Mouse (Mus musculus) layer of hippocampus, postnatal 10 days (tissue): ENCODE measurements around the gene Gm49450. TPM values are rescaled to one million over a fixed set of nuclear protein-coding genes. Genes with fewer than 3 reads are reported as not detected.
A peak's percentile ranks its signal among the peaks of the same experiment; 100 is the strongest.

ENCODE experiments used
- DNase-seq, 2 experiments: peaks; one replicate each; pipeline ENCODE4 v3.0.0; 2021; ENCODE audit warnings: low spot score in 2 of 2
- total RNA-seq, 2 experiments: library from RNA; stranded (reverse); gene quantifications; 2 replicates each; pipeline ENCODE4 v1.2.3; 2021

Gene Gm49450
- total RNA-seq, 2 experiments from 2014 or later: not detected

DNA sequence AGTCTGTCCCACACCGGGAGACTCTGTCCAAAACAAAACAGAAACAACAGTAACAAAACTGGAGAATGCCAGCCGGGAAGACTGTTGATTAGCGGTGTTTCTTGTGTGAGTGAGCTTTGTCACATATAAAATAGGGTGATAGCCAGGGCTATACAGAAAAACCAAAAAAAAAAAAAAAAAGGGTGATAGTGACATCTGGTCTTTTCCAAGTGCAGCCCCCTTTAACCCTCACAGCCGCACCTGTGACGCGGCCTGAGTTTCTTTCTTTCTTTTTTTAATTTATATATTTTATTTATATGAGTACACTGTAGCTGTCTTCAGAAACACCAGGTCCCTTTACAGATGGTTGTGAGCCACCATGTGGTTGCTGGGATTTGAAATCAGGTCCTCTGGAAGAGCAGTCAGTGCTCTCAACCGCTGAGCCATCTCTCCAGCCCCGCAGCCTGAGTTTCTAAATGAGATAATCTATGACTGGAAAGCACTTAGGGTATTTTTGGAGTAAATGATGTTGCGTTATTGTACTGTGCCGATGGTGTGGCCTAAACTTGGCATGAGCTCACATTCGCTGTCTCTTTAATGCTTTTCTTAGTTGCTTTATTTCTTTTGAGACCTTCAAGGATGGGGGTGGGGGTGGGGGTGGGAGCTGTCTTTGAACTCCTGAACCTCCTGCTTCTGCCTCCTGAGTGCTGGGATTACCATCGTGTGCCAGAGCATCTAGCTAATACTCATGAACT is 32.8 kb upstream of the Gm49450 start:
- DNase-seq: no peak

DNA sequence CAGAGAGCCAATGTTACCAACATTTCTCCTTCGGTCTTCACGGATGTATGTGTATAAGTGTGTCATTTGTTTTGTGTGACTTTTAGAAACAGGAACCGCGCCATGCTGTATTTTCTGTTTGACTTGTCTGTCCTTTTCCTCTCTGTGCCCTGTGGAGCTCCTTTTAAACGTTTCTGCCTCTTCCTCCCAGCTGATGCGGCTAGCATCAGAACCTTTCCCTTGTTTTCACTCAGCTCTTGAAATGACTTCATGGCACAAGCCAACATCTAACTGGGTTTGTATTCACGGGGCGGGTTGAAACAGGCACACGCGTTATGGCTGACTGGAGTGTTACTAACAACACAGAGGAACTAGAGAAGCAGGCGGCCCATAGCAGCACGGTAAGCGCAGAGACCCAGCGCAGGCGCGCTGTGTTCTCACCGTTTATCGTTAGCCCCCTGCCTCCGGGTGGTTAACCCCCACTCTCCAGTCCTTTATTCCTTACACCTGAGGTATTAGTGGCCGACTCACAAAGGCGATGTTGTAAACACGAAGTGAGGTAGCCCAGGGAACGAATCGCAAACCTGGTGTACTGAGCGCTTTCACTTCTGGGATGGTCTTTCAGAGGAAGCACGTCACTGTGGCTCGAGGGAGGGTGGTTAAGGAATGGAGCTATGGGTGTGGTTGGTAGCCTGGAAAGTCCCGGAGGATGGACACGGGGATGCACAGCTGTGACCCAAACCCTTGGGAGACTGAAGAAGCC is 32.1 kb upstream of the Gm49450 start:
- peak; percentile 72 to 74 for DNase-seq

DNA sequence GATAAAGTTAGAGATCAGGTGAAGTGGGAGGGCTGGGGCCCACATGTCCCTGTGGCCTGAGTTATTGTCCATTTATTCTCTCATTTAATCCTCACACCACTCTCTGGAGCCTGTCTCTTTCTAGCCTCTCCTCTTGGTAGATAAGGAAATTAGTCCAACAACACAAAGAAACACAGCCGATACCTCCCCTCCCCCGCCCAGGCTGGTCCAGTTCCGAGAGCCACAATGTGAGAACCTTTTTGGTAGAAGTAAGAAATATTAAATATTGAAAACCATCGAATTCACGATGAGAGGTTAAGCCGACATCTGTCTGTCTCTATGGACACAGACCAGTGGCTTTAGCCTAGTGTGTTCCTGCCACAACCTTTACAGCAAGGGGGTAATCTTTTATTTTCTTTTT is 31.3 kb upstream of the Gm49450 start:
- DNase-seq: no peak

DNA sequence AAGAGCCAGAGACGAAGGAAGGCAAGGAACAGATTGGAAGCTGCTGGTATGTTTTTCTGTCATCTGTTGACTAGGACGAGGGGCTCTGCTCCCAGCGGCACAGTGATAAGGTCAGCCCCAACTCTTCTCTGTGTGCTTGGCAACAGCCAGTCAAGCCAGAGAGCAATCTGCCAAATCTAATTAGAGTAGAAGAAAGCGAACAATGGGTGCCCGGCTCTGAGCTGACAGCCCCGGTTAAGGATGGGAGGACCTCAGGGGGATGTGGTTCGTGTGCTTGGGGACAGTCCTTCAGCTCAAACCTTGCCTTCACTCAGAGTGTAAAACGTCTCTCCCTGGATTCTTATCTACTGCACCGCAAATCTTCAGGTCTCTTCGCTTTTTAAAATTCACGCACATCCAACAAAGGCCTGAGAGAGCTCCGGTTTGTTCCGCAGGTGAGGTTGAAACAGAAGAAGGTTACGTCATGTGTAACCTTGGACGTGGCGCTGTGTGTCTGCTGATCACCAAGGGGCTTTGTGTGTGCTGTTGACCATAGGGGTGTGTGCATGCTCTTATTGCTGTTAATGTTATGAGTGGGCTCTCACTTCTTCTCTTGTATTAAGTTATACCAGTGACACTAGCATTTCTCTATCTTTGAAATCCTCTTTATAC is 30.2 kb upstream of the Gm49450 start:
- DNase-seq: peak in 1 of 2 experiments; percentile 53

DNA sequence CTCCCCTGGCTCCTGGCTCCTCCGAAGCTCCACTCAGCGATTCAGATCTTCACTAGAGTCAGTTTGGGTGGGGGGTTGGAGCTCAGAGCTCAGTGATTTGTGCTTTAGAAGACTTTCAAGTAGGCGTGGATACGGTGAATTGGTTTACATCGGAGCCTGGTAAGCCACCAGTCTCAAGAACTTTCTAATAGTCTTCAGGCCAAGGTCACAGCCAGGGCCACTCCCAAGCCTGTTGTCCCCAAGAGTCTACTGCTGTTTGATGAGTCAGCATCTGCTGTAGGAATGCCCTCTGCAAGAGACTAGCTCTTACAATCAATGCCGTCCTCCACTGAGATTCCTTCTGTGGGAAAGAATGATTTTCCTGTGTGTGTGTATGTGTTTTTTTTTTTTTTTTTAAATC is 28.7 kb upstream of the Gm49450 start:
- DNase-seq: no peak

DNA sequence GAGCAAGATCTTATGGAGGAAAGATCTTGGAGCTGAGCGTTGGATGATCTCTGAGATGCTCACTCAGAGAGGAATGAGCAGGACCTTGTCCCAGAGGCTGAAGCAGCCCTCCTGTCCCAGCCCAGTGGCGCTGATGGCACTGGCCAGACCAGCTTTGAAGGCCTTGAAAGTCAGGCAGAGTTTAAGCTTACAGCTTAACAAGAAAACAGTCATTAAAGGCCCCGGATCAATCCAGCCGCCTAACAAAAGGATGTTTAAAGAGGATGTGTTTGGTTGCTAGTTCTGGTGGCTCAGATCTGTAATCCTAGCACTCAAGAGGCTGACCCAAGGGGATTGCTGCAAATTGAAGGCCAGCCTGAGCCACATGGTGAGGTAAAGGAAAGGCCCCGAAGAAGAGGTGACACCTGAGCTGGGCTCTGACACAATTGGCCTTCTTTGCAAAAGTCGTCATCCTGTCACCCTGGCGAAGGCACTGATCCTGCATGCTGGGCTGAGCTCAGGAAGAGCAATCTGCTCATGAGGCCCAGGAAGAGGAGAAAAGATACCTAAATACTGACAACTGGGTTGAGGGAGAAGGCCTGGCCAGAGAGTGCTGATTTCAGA is 26.8 kb upstream of the Gm49450 start:
- DNase-seq: no peak

DNA sequence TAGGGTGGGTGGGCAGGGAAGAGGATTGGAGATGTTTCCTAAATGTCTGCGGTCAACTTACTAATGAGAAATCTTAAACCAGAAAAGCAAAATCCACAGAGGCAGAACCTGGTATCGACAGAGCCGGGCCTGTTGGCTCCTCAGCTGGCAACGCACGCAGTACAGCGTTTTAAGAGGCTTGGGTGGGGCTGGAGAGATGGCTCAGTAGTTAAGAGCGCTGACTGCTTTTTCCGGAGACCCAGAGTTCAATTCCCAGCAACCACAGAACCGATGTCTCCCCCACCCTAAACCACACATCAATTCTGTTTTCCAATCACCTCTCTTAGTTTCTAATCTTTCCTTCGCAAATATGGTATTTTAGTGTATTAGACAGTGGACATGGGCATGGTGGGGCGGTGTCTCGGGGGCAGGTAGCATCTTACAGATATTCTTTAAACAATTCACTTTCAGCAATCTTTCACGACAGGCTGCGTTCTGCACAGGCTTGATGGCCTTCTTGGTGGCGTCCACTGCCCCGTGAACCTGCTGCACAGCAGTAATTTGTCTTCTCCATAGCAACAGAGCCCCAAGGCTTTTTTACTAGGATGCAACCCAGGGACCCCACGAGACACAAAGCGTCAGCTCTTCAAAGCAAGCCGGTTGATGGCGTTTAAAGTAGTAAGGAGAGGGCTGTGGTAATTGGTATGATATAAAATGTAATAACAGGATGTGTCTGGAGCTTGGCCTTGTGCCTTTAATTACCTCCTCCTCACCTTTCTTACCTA is 25.2 kb upstream of the Gm49450 start:
- no peak for DNase-seq

DNA sequence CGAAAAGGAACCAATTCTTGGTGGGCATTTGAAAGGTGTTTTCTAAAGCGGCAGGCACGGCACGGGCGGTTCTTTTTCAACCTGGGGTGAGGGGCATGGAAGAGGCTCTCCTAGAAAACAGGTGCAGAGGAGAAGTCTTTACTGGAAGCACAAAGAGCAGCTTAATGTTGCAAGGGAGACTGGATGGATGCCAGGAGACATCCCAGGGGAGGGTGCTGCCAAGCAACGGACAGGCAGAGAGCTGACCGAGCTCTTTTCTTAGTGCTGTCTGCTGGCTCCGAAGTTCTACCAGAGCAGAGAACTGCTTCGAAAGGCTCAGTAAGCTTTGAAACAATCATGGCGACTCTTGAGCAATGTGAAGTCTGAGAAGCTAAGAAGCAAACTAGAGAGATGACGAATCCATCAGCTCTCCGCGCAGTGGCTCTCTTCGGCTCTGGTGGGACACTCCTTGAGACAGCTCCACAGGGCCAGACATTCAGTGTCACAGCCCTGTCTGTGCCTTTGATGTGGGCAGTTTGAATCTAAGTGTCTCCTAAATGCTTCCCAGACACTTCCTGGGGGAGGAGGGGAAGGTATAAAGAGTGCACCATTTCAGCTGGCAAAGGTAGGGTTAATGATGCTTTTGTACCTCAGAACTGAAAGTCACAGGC is 24.5 kb upstream of the Gm49450 start:
- peak; percentile 63 to 73 for DNase-seq

DNA sequence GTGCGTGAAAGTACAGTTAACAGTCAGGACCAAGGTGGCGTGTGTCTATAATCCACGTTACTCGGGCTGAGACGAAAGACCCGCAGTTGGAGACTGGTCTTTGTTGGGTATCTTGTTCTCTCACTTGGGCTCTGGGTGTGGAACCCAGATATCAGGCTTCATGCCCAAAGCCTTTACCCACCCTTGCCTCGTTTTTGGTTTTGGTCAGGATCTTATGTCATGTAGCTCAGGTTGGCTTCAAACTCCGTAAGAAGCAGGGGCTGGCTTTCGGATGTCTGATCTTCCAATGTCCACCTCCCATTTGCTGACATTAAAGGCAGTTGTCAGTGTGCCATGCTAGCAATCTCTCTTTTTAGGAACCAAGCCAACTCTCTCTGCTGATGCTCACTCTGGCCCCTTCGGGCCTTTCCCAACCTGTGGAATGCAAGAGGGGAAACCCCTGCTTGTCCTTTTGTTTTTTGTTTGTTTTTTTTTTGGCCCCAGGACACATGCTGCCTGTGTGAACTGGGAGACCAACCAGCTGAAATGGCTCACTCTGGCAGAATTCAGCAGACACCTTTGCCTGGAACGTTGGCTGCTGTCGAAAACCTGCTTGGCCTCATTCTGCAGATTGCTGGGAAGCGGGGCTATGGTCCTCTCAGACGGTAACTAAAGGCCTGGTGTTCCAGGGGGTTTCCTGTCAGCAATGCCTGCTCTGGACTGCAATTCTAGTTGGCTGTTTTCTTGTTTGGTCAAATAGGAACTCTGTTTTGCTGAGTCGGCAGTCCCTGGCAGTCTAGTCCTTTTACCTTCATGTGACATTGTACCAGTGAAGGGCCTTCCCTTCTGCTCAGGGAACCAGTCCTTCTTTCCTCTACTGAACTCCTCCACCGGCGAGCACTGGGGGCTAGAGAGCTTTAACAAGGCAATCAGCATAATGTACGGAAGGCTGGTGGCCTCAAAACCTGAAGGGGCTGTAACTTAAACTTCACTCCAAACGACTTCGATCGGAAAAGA is 23.7 kb upstream of the Gm49450 start:
- DNase-seq: no peak

DNA sequence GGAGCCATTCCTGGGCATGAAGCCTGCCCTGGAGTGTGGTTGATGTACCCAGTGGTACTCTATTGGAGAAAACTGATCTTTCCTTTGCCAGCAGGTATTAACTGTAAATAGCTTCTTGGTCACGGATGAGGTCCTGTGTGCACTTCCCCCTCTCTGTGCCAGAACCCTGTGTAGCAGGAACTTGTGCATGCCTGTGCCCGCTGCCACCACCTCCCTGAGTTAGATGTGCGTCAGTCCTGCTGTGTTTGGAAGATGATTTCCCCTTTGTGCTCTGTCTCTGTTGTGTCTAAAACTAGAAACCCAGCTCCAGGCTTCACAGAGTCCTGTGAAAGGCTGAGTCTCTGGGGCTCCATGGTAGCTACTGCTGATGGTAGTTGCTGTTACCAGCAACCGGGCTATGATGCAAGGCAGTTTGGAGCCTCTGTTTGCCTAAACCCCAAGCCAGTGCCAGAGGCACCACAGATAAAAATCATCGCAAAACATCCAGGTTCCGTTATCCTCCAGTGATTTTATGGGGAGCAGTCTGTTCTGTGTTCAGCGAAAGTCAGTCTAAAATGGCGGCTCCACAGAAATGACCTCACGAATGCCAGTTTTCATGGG is 19.8 kb upstream of the Gm49450 start:
- no peak for DNase-seq

DNA sequence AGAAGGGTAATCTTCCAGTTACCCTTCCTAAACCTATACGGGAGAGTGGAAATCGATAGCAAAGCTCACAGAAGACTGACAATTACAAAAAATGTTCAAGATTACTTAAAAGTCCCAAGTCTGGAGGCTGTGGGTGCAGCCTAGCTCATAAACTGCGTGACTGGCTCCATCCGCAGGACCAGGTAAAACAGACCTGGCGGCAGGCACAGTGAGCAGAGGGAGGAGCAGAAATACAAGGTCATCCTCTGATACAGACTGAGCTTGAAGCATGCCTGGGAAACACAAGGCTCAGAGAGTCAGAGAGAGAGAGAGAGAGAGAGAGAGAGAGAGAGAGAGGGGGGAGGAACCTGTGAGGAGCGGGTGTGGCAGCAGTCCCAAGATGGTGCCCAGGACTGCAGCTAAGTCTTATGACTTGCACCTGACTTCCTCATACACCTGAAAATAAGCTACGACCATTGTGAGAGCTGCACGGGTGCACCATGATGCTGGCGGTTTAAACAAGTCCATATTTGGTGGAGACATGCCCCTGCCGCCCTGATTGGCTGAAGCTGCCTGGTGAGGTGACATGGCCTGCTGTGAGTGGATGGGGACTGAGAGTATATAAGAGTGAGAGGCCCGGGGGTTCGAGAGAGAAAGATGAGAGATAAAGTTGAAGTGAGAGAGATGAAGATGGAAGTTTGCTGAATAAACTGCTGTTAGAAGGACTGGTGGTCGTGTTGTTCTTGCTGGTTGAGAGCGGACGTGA is 18.4 kb upstream of the Gm49450 start:
- peak in 1 of 2 experiments; percentile 40 for DNase-seq

DNA sequence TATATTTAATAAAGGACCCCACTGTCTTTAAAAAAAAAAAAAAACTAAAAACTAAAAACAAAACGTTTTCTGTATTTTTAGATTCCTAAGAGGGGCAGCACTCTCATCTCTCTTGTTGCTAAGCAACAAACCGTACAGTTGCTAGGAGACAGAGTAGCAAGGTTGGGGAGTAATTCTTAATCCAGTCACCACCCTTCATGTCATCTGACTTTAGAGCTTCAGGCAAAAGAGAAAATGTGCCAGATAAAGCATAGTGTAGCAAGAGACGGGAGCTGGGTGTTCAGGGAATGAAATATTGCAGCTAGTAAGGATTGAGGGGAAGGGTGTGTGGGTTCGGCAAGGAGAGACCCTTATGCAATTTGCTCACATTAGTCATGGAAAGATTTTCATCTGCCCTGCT is 17.8 kb upstream of the Gm49450 start:
- peak in 1 of 2 experiments; percentile 47 for DNase-seq

DNA sequence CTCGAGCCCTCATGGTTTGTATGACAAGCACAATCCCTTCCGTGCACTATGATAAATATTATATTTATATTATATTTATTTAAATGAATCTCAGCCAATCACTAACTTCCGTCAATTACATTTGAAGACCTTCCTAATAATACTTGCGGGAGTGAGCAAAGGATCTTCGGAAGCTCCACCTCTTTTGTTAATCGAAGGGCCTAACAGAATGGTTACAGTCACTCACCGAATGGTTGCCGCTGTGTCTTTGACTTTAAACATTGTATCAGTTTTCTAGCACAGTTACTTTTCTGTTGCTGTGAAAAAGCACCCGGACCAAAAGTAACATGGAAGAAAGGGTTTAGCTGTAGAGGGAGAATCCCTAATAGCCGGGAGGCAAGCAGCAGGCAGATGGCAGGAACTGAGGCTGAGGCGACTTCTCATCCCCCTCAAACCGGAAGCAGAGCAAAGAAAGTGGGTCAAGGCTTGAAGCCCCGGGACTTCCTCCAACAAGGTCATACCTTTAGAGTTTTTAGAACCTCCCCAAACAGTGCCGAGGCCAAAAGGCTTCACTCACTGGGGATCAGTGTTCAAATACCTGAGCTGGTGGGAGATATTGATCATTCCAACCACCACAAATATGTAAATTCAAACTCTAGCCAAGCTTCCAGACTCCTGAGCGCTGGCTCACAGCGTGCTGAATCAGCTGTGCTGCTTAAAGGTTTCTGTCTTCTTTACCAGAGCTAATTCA is 16.2 kb upstream of the Gm49450 start:
- peak in 1 of 2 experiments; percentile 36 for DNase-seq

DNA sequence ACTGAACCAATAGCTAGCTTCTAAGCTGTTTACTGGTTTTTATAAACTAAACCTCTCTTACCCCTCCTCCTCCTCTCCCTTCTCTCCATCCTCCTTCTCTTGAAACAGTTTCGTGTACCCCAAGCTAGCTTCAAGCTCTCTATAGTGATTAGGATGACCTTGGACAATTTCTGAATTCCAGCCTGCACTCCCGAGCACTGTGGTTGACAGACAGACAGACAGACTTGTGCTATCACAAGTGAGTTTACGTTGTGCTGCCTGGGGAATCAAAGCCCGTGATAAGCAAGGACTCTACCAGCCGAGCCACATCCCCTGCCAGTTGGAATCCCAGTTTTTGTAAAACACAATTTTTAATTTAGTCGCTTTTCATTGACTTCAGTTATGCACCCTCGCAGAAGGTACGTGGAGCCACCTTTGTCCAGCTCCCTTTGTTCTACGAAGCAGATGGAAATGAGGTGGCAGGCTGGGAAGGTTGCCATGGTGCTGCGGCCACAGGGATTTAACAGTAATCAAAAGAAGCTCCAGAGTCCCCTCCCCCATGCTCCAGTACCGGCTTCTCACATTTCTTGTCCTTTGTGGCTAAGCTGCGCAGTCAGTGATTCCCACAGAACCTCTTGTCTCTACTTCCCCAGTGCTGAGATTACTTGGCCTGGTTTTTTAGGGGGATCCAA is 15.5 kb upstream of the Gm49450 start:
- peak; percentile 69 to 80 for DNase-seq

DNA sequence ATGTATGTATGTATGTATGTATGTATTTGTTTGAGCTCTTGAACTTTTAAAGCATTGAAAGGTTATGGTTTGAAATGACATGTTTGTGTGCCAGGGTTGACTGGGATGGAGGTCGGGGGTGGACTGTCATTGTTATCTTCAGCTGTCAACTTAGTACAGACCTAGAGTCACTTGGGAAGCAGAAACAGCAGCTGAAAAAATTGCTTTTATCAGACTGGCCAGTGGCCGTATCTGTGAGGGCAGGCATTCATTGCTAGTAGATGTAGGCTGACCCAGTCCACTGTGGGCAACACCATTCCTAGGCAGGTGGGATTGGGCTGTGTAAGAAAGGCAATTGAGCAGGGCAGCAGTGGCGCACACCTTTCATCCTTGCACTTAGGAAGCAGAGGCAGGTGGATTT is 6.2 kb upstream of the Gm49450 start:
- DNase-seq: no peak

DNA sequence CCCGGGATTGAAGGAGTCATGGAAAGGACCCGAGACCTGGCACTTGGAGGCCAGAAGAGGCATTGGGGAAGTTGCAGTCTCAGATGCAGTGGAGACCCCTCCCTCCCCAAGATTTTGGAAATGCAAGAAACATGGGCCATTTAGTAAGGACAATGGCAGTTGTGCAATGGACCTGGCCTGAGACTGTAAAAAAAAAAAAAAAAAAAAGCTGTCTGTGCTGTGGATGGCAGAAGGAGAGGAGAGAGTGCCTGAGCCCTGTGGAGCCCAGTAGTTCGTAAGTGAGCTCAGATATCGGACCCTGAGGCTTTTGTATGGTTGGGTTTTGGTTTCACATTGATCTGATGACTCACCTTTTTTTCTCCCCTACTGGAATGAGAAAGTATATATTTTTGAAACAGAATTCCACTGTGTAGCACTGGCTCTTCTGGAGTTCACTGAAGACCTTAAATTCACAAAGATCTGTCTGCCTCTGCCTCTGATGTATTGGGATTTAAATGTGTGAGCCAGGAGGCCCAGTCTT is 5.6 kb upstream of the Gm49450 start:
- no peak for DNase-seq

DNA sequence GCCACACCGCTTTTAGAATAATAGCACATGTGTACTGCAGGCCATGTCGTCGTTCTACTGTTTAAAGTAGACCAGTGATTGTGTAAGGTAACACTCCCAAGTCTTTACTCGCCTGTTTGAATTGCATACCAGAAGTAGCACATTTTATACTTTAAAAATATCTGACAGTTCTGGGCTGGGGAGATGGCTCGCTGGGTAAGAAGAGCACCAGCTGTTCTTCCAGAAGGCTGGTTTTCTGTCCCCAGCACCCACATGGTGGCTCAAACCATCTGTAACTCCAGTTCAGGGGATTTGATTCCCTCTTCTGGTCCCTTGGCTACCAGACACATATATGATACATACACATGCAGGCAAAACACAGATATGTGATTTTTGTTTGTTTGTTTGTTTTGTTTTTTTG is 4.1 kb upstream of the Gm49450 start:
- no peak for DNase-seq
